Mouse (Mus musculus): Measurements from ENCODE around the gene Rims1. TPM values are rescaled to one million over a fixed set of nuclear protein-coding genes. Genes with fewer than 3 reads are reported as not detected.
A peak's percentile ranks its signal among the peaks of the same experiment; 100 is the strongest.

Rims1 gene
- polyA plus RNA-seq, 1 experiment from 2014 or later, result 7.6 TPM

DNA sequence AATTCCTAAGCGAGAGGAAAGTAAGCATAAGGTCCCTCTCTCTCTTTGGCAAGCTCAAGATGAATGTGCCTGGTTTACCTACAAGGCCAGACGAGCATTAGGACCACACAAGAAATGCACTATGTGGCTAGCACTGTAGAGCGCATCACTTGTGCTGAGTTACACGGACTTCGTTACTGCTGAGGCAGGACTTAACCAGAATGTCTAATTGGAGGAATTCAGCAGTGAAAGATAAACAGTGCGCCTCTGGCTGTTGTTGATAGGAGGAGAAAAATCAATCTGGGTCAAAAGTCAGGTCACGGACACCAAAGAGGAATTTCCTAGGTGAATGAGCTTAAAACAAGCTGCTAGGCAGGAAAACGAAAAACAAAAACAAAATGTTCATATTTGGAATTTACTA lies 185.0 kb downstream of the Rims1 start:
- 43% methylated on average over 8 of the region's 8 CpGs for WGBS
- H3K27me3 ChIP-seq (replicated peaks), result no peaks in the 10 kb centered on the region
- H3K9me3 ChIP-seq, result no peaks in the 10 kb centered on the region
- H3K4me1 ChIP-seq (replicated peaks), result 0 out of 2 replicates have a peak, but pooled peaks cover 3% of the 10 kb centered on the region
- no peak overlapping the region for H3K4me2 ChIP-seq (replicated peaks)
- no peaks in the 10 kb centered on the region for H3K36me3 ChIP-seq
- no peak for ATAC-seq
- H3K27ac ChIP-seq, result no peak overlapping the region
- no peak overlapping the region for H3K9ac ChIP-seq
- H3K4me3 ChIP-seq (replicated peaks), result no peak overlapping the region

DNA sequence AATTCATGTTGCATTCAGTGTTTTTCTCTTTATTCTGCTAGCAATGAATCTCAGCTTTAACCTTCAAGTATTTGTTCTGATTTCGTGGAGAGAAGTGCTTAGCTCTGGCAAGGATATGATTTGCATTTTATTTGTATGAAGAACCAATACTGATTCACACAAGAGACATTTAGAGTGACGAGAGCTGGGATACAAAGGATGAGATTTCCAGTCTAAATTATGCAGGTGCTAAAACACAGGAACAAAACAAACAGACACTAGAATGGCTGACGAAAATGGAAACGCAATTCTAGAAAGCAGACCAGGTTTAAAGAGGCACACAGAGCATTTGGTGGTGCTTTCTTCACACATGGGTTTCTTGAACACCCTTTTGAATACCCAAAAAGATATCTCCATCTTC lies 190.2 kb downstream of the Rims1 start:
- 75% methylated on average over 4 of the region's 4 CpGs for WGBS
- Histone ChIP-seq H3K9me3 (no peaks in the 10 kb centered on the region), H3K4me2 (replicated peaks) (no peak overlapping the region), H3K4me1 (replicated peaks) (no peaks in the 10 kb centered on the region), H3K36me3 (no peaks in the 10 kb centered on the region), H3K4me3 (replicated peaks) (no peak overlapping the region), H3K27me3 (replicated peaks) (no peaks in the 10 kb centered on the region), H3K27ac (no peak overlapping the region), H3K9ac (no peak overlapping the region)
- ATAC-seq, result no peak

DNA sequence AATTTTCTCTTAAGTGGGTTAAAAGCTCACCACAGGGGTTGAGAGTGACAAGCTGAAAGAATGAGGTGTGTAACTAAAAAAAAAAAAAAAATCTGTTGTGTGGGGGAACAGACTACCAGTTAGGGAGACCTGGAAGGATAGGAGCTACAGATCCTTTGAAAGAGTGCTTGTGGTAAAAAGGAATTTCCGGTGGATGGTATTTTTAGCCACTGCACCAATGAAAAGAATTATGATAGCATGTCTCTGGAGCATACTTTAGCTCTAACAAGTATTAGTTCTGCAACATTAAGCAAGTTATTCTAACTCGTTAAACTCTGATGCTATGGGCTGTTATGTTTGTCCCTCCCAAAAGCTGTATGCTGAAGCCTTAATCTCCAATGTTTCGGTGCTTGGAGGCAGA lies 192.2 kb downstream of the Rims1 start:
- ATAC-seq, result no peak
- WGBS, result 82% methylated on average over 3 of the region's 3 CpGs
- no peak overlapping the region for H3K9ac ChIP-seq

DNA sequence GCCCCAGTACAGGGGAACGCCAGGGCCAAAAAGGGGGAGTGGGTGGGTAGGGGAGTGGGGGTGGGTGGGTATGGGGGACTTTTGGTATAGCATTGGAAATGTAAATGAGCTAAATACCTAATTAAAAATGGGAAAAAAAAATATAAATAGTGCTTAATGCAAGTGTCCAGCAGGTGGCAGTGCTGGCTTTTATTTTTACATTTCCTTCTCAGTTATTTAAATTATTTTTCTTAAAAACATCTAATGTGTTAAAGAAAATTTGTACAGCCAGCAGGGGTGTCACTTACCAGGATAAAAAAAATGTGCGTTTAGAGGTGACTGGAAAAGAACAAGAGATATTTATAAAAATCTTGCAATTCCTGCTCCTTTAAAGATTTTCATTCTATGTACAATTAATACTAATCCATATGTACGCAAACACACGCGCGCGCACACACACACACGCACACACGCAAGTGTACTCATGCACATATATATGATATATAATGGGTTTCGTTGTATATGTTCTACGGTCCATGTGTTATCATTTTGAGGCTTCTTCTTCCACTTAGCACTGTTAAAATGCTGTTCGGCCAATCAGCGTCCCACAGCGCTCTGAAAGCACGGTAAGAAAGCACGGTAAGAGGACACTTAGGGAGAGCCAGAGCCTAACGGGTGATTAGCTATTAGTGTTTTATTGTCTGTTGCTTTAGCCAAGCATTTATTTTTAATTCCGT lies 201.3 kb downstream of the Rims1 start:
- no peaks in the 10 kb centered on the region for H3K4me1 ChIP-seq (replicated peaks)
- 58% methylated on average over 18 of the region's 18 CpGs for WGBS

More for the DNA sequence above, 192.2 kb downstream of the Rims1 start:
- Histone ChIP-seq H3K36me3 (no peaks in the 10 kb centered on the region), H3K4me2 (replicated peaks) (no peak overlapping the region), H3K4me3 (replicated peaks) (no peak overlapping the region), H3K27ac (no peak overlapping the region), H3K4me1 (replicated peaks) (no peaks in the 10 kb centered on the region), H3K9me3 (no peaks in the 10 kb centered on the region), H3K27me3 (replicated peaks) (no peaks in the 10 kb centered on the region)

DNA sequence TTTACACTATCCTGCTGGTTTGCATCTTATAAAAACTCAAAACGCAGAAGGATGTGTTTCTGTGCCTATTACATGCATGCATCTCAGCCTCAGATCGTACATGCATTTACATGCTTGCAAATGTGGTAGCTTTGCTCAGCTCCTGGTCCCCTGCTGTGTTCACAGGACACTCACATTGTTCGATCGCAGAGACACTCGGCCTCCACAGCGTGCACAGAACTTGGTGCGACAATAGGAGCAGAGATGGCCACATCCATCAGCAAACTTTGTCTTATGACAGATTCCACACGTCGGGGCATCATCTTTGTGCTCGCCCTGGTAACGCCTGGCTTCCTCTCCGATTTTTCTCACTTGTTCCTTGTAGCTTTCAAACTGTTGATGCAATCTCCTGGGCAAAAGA lies 209.6 kb downstream of the Rims1 start:
- no peak overlapping the region for H3K27ac ChIP-seq
- H3K27me3 ChIP-seq (replicated peaks), result no peaks in the 10 kb centered on the region
- no peak overlapping the region for H3K9ac ChIP-seq
- H3K4me1 ChIP-seq (replicated peaks), result no peaks in the 10 kb centered on the region
- H3K9me3 ChIP-seq, result no peaks in the 10 kb centered on the region
- no peak for ATAC-seq
- H3K36me3 ChIP-seq, result no peaks in the 10 kb centered on the region
- WGBS, result 67% methylated on average over 12 of the region's 12 CpGs
- no peak overlapping the region for H3K4me2 ChIP-seq (replicated peaks)
- no peak overlapping the region for H3K4me3 ChIP-seq (replicated peaks)

More for the DNA sequence above, 201.3 kb downstream of the Rims1 start:
- H3K27ac ChIP-seq, result no peak overlapping the region
- no peak for ATAC-seq
- no peaks in the 10 kb centered on the region for H3K27me3 ChIP-seq (replicated peaks)
- no peaks in the 10 kb centered on the region for H3K36me3 ChIP-seq
- H3K9me3 ChIP-seq, result no peaks in the 10 kb centered on the region
- no peak overlapping the region for H3K9ac ChIP-seq
- no peak overlapping the region for H3K4me3 ChIP-seq (replicated peaks)
- H3K4me2 ChIP-seq (replicated peaks), result no peak overlapping the region

DNA sequence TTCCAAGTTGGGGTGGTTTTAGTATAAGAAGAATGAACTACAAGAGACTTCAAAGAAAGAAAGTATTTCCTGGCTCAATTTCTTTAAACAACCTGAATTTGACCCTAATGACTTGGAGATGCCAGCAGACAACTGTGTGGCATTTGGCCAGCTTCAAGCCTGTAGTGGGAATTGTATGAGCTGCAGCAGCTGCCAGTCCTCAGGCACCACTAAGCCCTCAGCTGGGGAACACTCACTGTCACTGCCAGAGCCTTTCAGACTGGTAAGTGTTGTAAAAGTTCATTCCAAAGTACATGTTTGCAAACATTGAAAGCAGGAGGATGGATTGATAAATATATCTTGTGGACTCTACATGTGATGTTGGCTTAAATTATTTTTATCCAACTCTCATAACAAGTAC lies 211.0 kb downstream of the Rims1 start:
- Histone ChIP-seq H3K4me3 (replicated peaks) (no peak overlapping the region), H3K36me3 (no peaks in the 10 kb centered on the region), H3K9me3 (no peaks in the 10 kb centered on the region), H3K27me3 (replicated peaks) (no peaks in the 10 kb centered on the region), H3K9ac (no peak overlapping the region), H3K27ac (no peak overlapping the region), H3K4me2 (replicated peaks) (no peak overlapping the region), H3K4me1 (replicated peaks) (no peaks in the 10 kb centered on the region)
- no peak for ATAC-seq

DNA sequence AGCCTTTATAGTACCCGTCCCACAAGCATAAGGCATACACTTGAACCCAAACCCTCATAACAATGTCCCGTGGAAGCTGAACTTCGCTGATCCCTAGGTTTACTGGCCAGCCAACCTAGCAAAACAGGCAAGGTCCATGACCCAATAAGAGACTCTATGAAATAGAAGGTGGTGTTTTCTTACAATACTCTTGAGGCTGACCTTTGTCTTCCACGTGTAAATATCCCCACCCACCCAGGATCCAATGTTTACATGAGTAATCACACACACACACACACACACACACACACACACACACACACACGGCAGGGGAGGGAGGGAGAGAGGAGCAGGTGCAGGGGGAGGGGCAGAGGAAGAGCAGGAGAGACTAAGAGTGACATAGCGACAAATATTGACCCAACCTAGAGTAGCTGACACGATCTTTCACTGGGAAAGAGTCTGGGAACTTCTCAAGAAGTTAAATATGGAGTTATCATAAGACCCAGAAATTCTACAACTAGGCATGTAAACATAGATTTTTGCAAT lies 217.9 kb downstream of the Rims1 start:
- Histone ChIP-seq H3K9me3 (no peaks in the 10 kb centered on the region), H3K4me1 (replicated peaks) (no peaks in the 10 kb centered on the region), H3K36me3 (no peaks in the 10 kb centered on the region), H3K4me3 (replicated peaks) (no peak overlapping the region), H3K27ac (no peak overlapping the region), H3K4me2 (replicated peaks) (no peak overlapping the region), H3K27me3 (replicated peaks) (no peaks in the 10 kb centered on the region), H3K9ac (no peak overlapping the region)
- WGBS, result 54% methylated on average over 6 of the region's 7 CpGs
- ATAC-seq, result peak; percentile 62; the same call in 1 of the 2 replicates

DNA sequence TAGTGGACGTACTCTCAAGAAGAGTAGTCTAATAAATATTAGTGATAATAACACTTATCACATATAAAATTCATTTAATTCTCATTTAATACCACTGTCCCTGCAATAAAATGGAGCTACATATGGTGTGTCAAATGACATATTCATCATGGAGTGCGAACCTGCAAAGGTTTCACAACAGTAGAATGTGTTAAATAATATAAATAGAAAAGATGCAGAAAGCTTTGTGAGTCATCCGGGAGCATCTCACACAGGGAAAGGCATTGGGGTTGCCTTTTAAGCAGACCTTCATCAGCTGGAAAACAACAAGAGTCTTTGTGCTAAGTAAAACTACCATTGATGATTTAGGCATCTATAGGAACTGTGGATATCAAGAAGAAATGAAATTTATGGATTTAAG lies 220.2 kb downstream of the Rims1 start:
- H3K27me3 ChIP-seq (replicated peaks), result no peaks in the 10 kb centered on the region
- H3K4me2 ChIP-seq (replicated peaks), result no peak overlapping the region
- WGBS, result 73% methylated on average over 3 of the region's 3 CpGs
- no peak overlapping the region for H3K27ac ChIP-seq
- H3K36me3 ChIP-seq, result no peaks in the 10 kb centered on the region
- no peak overlapping the region for H3K9ac ChIP-seq
- H3K9me3 ChIP-seq, result no peaks in the 10 kb centered on the region
- no peak overlapping the region for H3K4me3 ChIP-seq (replicated peaks)
- ATAC-seq, result no peak
- no peaks in the 10 kb centered on the region for H3K4me1 ChIP-seq (replicated peaks)

DNA sequence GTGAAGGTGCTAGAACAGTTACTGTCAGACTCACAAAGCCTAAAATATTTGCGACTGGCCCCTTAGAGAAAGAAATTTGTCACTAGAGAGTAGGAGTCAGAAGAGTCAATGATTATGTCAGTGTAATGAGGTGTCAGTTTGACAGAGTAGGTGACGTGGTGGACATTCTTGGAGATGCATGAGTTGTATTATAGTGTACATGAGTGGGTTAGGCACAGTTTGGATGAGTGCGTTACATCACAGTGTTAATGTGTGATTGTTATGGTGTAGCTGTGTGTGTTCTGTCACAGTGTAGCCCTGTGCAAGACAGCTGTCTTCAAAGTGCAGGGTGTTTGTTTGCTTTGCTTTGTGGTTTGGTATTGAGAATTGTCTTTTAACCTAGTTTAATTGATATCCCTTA lies 226.3 kb downstream of the Rims1 start:
- Histone ChIP-seq H3K27ac (no peak overlapping the region), H3K9me3 (no peaks in the 10 kb centered on the region), H3K36me3 (no peaks in the 10 kb centered on the region), H3K4me3 (replicated peaks) (no peak overlapping the region), H3K27me3 (replicated peaks) (no peaks in the 10 kb centered on the region), H3K9ac (no peak overlapping the region), H3K4me2 (replicated peaks) (no peak overlapping the region), H3K4me1 (replicated peaks) (no peaks in the 10 kb centered on the region)
- WGBS, result 83% methylated on average over 3 of the region's 3 CpGs
- no peak for ATAC-seq

DNA sequence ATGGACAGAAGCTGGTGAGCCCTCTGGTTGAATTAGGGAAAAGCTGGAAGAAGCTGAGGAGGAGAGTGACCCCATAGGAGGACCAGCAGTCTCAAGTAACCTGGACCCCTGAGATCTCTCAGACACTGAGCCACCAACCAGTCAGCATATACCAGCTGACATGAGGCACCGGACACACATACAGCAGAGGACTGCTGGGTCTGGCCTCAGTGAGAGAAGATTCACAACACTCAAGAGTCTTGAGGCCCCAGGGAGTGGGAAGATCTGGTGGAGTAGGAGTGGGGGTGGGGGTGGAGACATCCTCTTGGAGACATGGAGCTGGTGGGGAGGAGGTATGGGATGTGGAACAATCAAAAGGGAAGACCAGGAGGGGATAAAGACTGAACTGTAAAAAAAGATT lies 233.1 kb downstream of the Rims1 start:
- Histone ChIP-seq H3K27me3 (replicated peaks) (no peaks in the 10 kb centered on the region), H3K9me3 (no peaks in the 10 kb centered on the region)
- 93% methylated on average over 1 of the region's 1 CpGs for WGBS

DNA sequence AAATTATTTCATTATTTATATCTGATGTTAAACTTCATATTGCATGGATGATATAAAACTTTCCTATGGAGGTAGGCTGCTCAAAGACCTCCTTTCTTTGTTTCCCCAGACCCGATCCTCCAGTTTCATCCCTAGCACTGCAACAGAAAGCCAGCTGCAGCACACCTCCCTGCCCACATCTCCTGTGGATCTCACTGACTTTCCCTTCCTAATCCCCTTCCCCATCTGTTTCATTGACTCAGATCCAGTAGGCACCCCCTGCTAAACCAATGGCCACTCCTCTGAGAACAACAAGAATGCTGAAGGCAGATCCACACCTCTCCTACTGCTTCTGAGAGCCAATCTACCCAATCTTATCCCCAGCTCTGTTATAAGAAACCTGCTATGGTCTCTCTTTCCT lies 259.5 kb downstream of the Rims1 start:
- H3K4me2 ChIP-seq (replicated peaks), result no peak overlapping the region
- H3K36me3 ChIP-seq, result no peaks in the 10 kb centered on the region
- H3K4me3 ChIP-seq (replicated peaks), result no peak overlapping the region
- no peaks in the 10 kb centered on the region for H3K4me1 ChIP-seq (replicated peaks)
- ATAC-seq, result no peak
- H3K27ac ChIP-seq, result no peak overlapping the region
- H3K9me3 ChIP-seq, result no peaks in the 10 kb centered on the region
- H3K9ac ChIP-seq, result no peak overlapping the region
- WGBS, result 82% methylated on average over 1 of the region's 1 CpGs
- no peaks in the 10 kb centered on the region for H3K27me3 ChIP-seq (replicated peaks)

More for the DNA sequence above, 233.1 kb downstream of the Rims1 start:
- ATAC-seq, result no peak
- Histone ChIP-seq H3K9ac (no peak overlapping the region), H3K4me3 (replicated peaks) (no peak overlapping the region), H3K4me2 (replicated peaks) (no peak overlapping the region), H3K4me1 (replicated peaks) (no peaks in the 10 kb centered on the region), H3K36me3 (no peaks in the 10 kb centered on the region), H3K27ac (no peak overlapping the region)

DNA sequence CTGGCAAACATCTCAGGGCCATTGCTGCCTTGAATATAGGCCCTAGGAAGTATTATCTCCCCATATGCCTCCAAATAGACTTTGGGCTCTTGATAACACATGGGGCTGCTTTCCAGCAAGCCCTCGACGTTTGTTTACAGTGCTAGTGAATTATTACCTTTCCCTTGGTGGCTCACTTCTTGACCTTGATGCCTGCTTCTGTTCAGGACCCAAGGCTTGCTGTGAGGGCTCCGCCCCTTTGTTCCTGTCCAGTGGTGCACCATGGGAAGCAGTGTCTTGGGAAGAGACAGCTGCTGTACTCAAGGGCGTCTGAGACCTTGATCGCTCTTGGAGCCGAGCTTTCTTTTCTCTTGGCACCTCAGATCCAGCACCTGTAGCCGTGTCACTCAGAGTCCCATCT lies 267.7 kb downstream of the Rims1 start:
- no peak overlapping the region for H3K9ac ChIP-seq
- WGBS, result 44% methylated on average over 7 of the region's 7 CpGs
- no peaks in the 10 kb centered on the region for H3K9me3 ChIP-seq
- H3K4me2 ChIP-seq (replicated peaks), result no peak overlapping the region
- H3K27me3 ChIP-seq (replicated peaks), result peaks cover 9% of the 10 kb centered on the region
- H3K36me3 ChIP-seq, result no peaks in the 10 kb centered on the region
- no peak overlapping the region for H3K4me3 ChIP-seq (replicated peaks)
- ATAC-seq, result peak; percentile 90
- peaks cover under 1% of the 10 kb centered on the region; the same call in 1 of the 2 replicates for H3K4me1 ChIP-seq (replicated peaks)
- no peak overlapping the region for H3K27ac ChIP-seq

DNA sequence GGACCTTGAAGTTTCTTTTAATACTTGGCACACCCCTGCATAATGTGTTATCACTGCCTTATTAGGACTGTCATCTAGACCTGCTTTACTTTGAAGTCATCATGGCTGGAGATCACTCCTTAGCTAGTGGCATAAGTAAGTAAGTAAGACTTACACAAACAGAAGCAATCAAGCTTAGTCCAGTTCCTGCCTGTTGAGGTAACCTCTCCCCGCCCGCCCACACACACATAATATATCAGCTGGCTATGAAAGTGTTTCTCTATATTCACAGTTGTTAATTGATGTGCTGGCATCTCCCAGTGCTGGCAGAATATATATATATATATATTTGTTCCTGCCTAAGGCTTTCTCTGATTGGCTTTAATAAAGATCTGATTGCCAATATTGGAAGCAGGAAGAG lies 269.0 kb downstream of the Rims1 start:
- Histone ChIP-seq H3K9me3 (no peaks in the 10 kb centered on the region), H3K4me3 (replicated peaks) (no peak overlapping the region), H3K36me3 (no peaks in the 10 kb centered on the region), H3K27me3 (replicated peaks) (peaks cover 11% of the 10 kb centered on the region), H3K27ac (no peak overlapping the region), H3K4me1 (replicated peaks) (peaks cover 3% of the 10 kb centered on the region; the same call in 1 of the 2 replicates), H3K9ac (no peak overlapping the region), H3K4me2 (replicated peaks) (no peak overlapping the region)
- WGBS, result 92% methylated on average over 2 of the region's 2 CpGs
- no peak for ATAC-seq
